Mouse (Mus musculus) lung, embryonic 14.5 days (tissue): Measurements from ENCODE around the gene Anapc2. TPM values are rescaled to one million over a fixed set of nuclear protein-coding genes. Genes with fewer than 3 reads are reported as not detected.

ENCODE experiments used
- ATAC-seq: fragments of 200-750 bp; cut with Nextera tagmentation; 2 replicates; pipeline ENCODE4 v1.8.0; 2017; ENCODE audit warnings: mild to moderate bottlenecking, moderate TSS enrichment, moderate library complexity; ENCODE audit not compliant: insufficient read depth
- DNase-seq: peaks from one replicate; pipeline ENCODE4 v3.0.0-alpha.2; 2015
- H3K27ac ChIP-seq: fragments of 300-500 bp; sonication (generic); 2 replicates; pipeline ENCODE4 v1.5.1; 2014; ENCODE audit warnings: low read depth, mild to moderate bottlenecking, moderate library complexity
- H3K27me3 ChIP-seq: fragments of 300-500 bp; sonication (generic); 2 replicates; pipeline ENCODE4 v1.6.1; 2014; ENCODE audit warnings: low read length, control low read depth; ENCODE audit not compliant: insufficient read depth
- H3K36me3 ChIP-seq: fragments of 300-500 bp; sonication (generic); 2 replicates; pipeline ENCODE4 v1.6.1; 2014; ENCODE audit warnings: control low read depth; ENCODE audit not compliant: insufficient read depth
- H3K4me1 ChIP-seq: fragments of 300-500 bp; sonication (generic); 2 replicates; pipeline ENCODE4 v1.6.1; 2014; ENCODE audit warnings: antibody characterized with exemption, control low read depth; ENCODE audit not compliant: insufficient read depth
- H3K4me2 ChIP-seq: fragments of 300-500 bp; sonication (generic); 2 replicates; pipeline ENCODE4 v1.6.1; 2014; ENCODE audit warnings: mild to moderate bottlenecking
- H3K4me3 ChIP-seq: fragments of 300-500 bp; sonication (generic); 2 replicates; pipeline ENCODE4 v1.5.1; 2014; ENCODE audit warnings: low read depth, low read length
- H3K9ac ChIP-seq: fragments of 300-500 bp; sonication (generic); 2 replicates; pipeline ENCODE4 v1.6.1; 2014
- H3K9me3 ChIP-seq: fragments of 300-500 bp; sonication (generic); 2 replicates; pipeline ENCODE4 v1.6.1; 2016; ENCODE audit warnings: low read depth, low read length, control low read depth
- CTCF ChIP-seq: IDR thresholded peaks from 2 replicates; pipeline ENCODE4 v1.5.1; 2016; ENCODE audit warnings: antibody characterized with exemption, low read depth
- WGBS: fragments of 180-500 bp; shearing (Covaris S2); extraction: QIAGEN DNeasy Blood & Tissue Kit; methylation state at CpG from one replicate; pipeline ENCODE4 v1.1.7; 2014; 5-methylcytosine and 5-hydroxymethylcytosine counted together
- polyA plus RNA-seq: library from polyadenylated mRNA; unstranded; fragments of >200 nt; fragmentation: Nextera tagmentation; extraction: Ambion mirVana; gene quantifications from 2 replicates; pipeline ENCODE4 v1.2.1, GENCODE M21; 2014

Gene Anapc2
- polyA plus RNA-seq, 1 experiment from 2014 or later = 119 TPM

- Histone ChIP-seq H3K9me3 (no peaks in the 10 kb centered on the region), H3K4me2 (peak overlapping the region; percentile 93), H3K4me1 (0 out of 2 replicates have a peak, but pooled peaks cover 4% of the 10 kb centered on the region), H3K36me3 (peaks cover 5% of the 10 kb centered on the region; the same call in 1 of the 2 replicates), H3K27ac (0 out of 2 replicates have a peak overlapping the region, but pooled peaks have one; percentile 46), H3K9ac (peak overlapping the region; percentile 48), H3K4me3 (peak overlapping the region; percentile 49), H3K27me3 (peaks cover 23% of the 10 kb centered on the region)
- WGBS = 1% methylated on average over 29 of the region's 29 CpGs
- DNase-seq (peak; percentile 87), ATAC-seq (peak; percentile 83)
- no peak for TF ChIP-seq CTCF
These were observed 31.4 kb upstream of the Anapc2 start for GRCm38 (mm10) chr2:25240723-25241437.

- 0 out of 2 replicates have a peak, but pooled peaks cover 4% of the 10 kb centered on the region for H3K4me1 ChIP-seq
- H3K9me3 ChIP-seq = no peaks in the 10 kb centered on the region
- H3K4me3 ChIP-seq = peak overlapping the region; percentile 49; the same call in 1 of the 2 replicates
- 8% methylated on average over 6 of the region's 6 CpGs for WGBS
- H3K4me2 ChIP-seq = peak overlapping the region; percentile 93
- DNase-seq (no peak), ATAC-seq (peak; percentile 21; the same call in 1 of the 2 replicates)
- no peak overlapping the region for H3K9ac ChIP-seq
- no peak for TF ChIP-seq CTCF
- H3K36me3 ChIP-seq = peaks cover 10% of the 10 kb centered on the region; the same call in 1 of the 2 replicates
- H3K27me3 ChIP-seq = peaks cover 23% of the 10 kb centered on the region
- H3K27ac ChIP-seq = no peak overlapping the region
These were observed 30.9 kb upstream of the Anapc2 start for GRCm38 (mm10) chr2:25241438-25241775.

- Histone ChIP-seq H3K36me3 (peaks cover 11% of the 10 kb centered on the region; the same call in 1 of the 2 replicates), H3K9ac (peak within 1 kb of the TSS; percentile 60), H3K27ac (no peak within 1 kb of the TSS), H3K4me2 (peak within 1 kb of the TSS; percentile 93), H3K4me1 (0 out of 2 replicates have a peak, but pooled peaks cover 4% of the 10 kb centered on the region), H3K9me3 (no peaks in the 10 kb centered on the region), H3K4me3 (peak within 1 kb of the TSS; percentile 49), H3K27me3 (peaks cover 23% of the 10 kb centered on the region)
- WGBS = 1% methylated on average over 59 of the region's 59 CpGs
- TF ChIP-seq CTCF = no peak
- DNase-seq (no peak), ATAC-seq (no peak)
These were observed 30.2 kb upstream of the Anapc2 start, which contains the start of the genes Rnf208 and Cysrt1 for GRCm38 (mm10) chr2:25242101-25242506. Gene Rnf208 (plus strand): TSS chr2:25242255. Gene Cysrt1 (minus strand): TSS chr2:25242452.

- DNase-seq (no peak), ATAC-seq (no peak)
- H3K9ac ChIP-seq = no peak overlapping the region
- no peak overlapping the region for H3K4me2 ChIP-seq
- 0 out of 2 replicates have a peak, but pooled peaks cover 4% of the 10 kb centered on the region for H3K4me1 ChIP-seq
- 64% methylated on average over 8 of the region's 8 CpGs for WGBS
- peaks cover 23% of the 10 kb centered on the region for H3K27me3 ChIP-seq
- H3K9me3 ChIP-seq = no peaks in the 10 kb centered on the region
- no peak overlapping the region for H3K27ac ChIP-seq
- no peak for TF ChIP-seq CTCF
- peaks cover 22% of the 10 kb centered on the region for H3K36me3 ChIP-seq
- no peak overlapping the region for H3K4me3 ChIP-seq
These were observed 28.9 kb upstream of the Anapc2 start for GRCm38 (mm10) chr2:25243342-25243741.

GRCm38 (mm10) chr2:25244144-25244543, 28.1 kb upstream of the Anapc2 start:
- ATAC-seq (no peak), DNase-seq (no peak)
- no peaks in the 10 kb centered on the region for H3K9me3 ChIP-seq
- peaks cover 23% of the 10 kb centered on the region for H3K27me3 ChIP-seq
- no peak overlapping the region for H3K4me2 ChIP-seq
- no peak overlapping the region for H3K9ac ChIP-seq
- H3K4me1 ChIP-seq = 0 out of 2 replicates have a peak, but pooled peaks cover 4% of the 10 kb centered on the region
- WGBS = 91% methylated on average over 4 of the region's 4 CpGs
- no peak overlapping the region for H3K4me3 ChIP-seq
- H3K36me3 ChIP-seq = peaks cover 28% of the 10 kb centered on the region
- no peak for TF ChIP-seq CTCF
- no peak overlapping the region for H3K27ac ChIP-seq

- ATAC-seq = no peak
- no peak for DNase-seq
- Histone ChIP-seq H3K27me3 (peaks cover 20% of the 10 kb centered on the region), H3K36me3 (peaks cover 50% of the 10 kb centered on the region), H3K4me3 (no peak within 1 kb of the TSS), H3K4me2 (no peak within 1 kb of the TSS), H3K9me3 (no peaks in the 10 kb centered on the region), H3K4me1 (no peaks in the 10 kb centered on the region), H3K9ac (no peak within 1 kb of the TSS), H3K27ac (no peak within 1 kb of the TSS)
- 84% methylated on average over 10 of the region's 10 CpGs for WGBS
- no peak for TF ChIP-seq CTCF
These were observed 25.9 kb upstream of the Anapc2 start, which contains the start of gene AL732309.1 for GRCm38 (mm10) chr2:25246183-25247072. Gene AL732309.1 (minus strand): TSS chr2:25246863.

GRCm38 (mm10) chr2:25252331-25252730, 19.9 kb upstream of the Anapc2 start:
- no peaks in the 10 kb centered on the region for H3K9me3 ChIP-seq
- no peak overlapping the region for H3K27ac ChIP-seq
- H3K4me3 ChIP-seq = no peak overlapping the region
- no peak overlapping the region for H3K4me2 ChIP-seq
- DNase-seq (no peak), ATAC-seq (no peak)
- 77% methylated on average over 1 of the region's 1 CpGs for WGBS
- H3K36me3 ChIP-seq = peaks cover 38% of the 10 kb centered on the region
- peak; percentile 53 for TF ChIP-seq CTCF
- H3K9ac ChIP-seq = no peak overlapping the region
- no peaks in the 10 kb centered on the region for H3K27me3 ChIP-seq
- peaks cover 8% of the 10 kb centered on the region; the same call in 1 of the 2 replicates for H3K4me1 ChIP-seq
